In genomic region chr11:69012071-69012601, GRCm38 (mm10) we compare ENCODE assay signal across 8 mouse cellular contexts. TPM values are rescaled to one million over a fixed set of nuclear protein-coding genes. Genes with fewer than 3 reads are reported as not detected.
DNase-seq lines count a peak whose midpoint lies in the region; ATAC-seq and TF ChIP-seq lines count a peak whose summit lies in the region.

No protein-coding gene starts in this region.

- ATAC-seq in forebrain, embryonic 16.5 days = peak; percentile 74
- peak; percentile 62; the same call in 1 of the 2 replicates for ATAC-seq in lung, embryonic 15.5 days (ENCODE audit: borderline replicate concordance, extremely low read depth, low FRiP score, low TSS enrichment)

- peak overlapping the region; percentile 22; the same call in 1 of the 2 replicates for H3K27ac ChIP-seq in ES-E14 (ENCODE audit: insufficient read depth, low read depth, low read length, poor library complexity, severe bottlenecking)
- H3K27ac ChIP-seq in forebrain, embryonic 16.5 days (ENCODE audit: low read length) = peak overlapping the region; percentile 94
- H3K27ac ChIP-seq in lung, embryonic 15.5 days = peak overlapping the region; percentile 83

- H3K4me2 ChIP-seq in forebrain, embryonic 16.5 days (ENCODE audit: low read length) = peak overlapping the region; percentile 91
- peak overlapping the region; percentile 82 for H3K4me2 ChIP-seq in lung, embryonic 15.5 days

- 1% methylated on average over 18 of the region's 18 CpGs for WGBS in forebrain, embryonic 16.5 days
- 1% methylated on average over 18 of the region's 18 CpGs for WGBS in lung, embryonic 15.5 days

- H3K9me3 ChIP-seq in ES-E14 (ENCODE audit: control insufficient read depth, insufficient read depth, low read depth, low read length) = no peaks in the 10 kb centered on the region
- no peaks in the 10 kb centered on the region for H3K9me3 ChIP-seq in forebrain, embryonic 16.5 days (ENCODE audit: control insufficient read depth, low read length)
- H3K9me3 ChIP-seq in lung, embryonic 15.5 days = no peaks in the 10 kb centered on the region

- peak overlapping the region; percentile 73 to 87 for H3K4me3 ChIP-seq in ES-E14 (ENCODE audit: insufficient read depth in 1 of 2, low read depth in 1 of 2, low read length in 2 of 2, poor library complexity in 1 of 2, severe bottlenecking in 1 of 2)
- peak overlapping the region; percentile 65 for H3K4me3 ChIP-seq in forebrain, embryonic 16.5 days (replicated peaks; ENCODE audit: low read length)
- H3K4me3 ChIP-seq in lung, embryonic 15.5 days = peak overlapping the region; percentile 49

- intact Hi-C loops in heart, postnatal 36 days (cut with DNase I) = loop anchor here (5.0 kb wide), 1 partner anchor 45 kb away; the partner anchor contains the start of gene Slc25a35

- no peaks in the 10 kb centered on the region for H3K27me3 ChIP-seq in forebrain, embryonic 16.5 days (replicated peaks; ENCODE audit: control insufficient read depth, insufficient read depth, low read length)
- no peaks in the 10 kb centered on the region for H3K27me3 ChIP-seq in lung, embryonic 15.5 days

- peaks cover 2% of the 10 kb centered on the region; the same call in 1 of the 2 replicates for H3K36me3 ChIP-seq in ES-E14 (ENCODE audit: control insufficient read depth, insufficient read depth, low read length, poor library complexity, severe bottlenecking)
- no peaks in the 10 kb centered on the region for H3K36me3 ChIP-seq in forebrain, embryonic 16.5 days (ENCODE audit: control insufficient read depth, insufficient read depth)
- H3K36me3 ChIP-seq in lung, embryonic 15.5 days = no peaks in the 10 kb centered on the region

- DNase-seq in ES-E14 (ENCODE audit: low read depth, low spot score) = no peak
- DNase-seq in cerebellum, adult 11-12 months = peak; percentile 90
- DNase-seq in heart, postnatal 36 days = peak; percentile 87 to 89
- DNase-seq in layer of hippocampus, adult 8-10 months (ENCODE audit: low spot score in 2 of 2) = peak; percentile 87 to 88
- DNase-seq in ovary, adult 18-20 months (ENCODE audit: low spot score) = peak; percentile 94
- DNase-seq in thymus, postnatal 0 days (ENCODE audit: low spot score) = peak; percentile 87

- in situ Hi-C loops in ES-E14 (cut with MboI; ENCODE audit: low sequenced_read_pairs in 2 of 2, unreplicated experiment in 2 of 2) = no loop called here

- H3K4me1 ChIP-seq in ES-E14 (ENCODE audit: control insufficient read depth in 2 of 2, insufficient read depth in 2 of 2, low read length in 2 of 2, poor library complexity in 1 of 2) = peaks cover 2 to 9% of the 10 kb centered on the region in 2 experiments; a peak in 3 of 4 replicates
- peaks cover 25% of the 10 kb centered on the region for H3K4me1 ChIP-seq in forebrain, embryonic 16.5 days (replicated peaks; ENCODE audit: control insufficient read depth, insufficient read depth, low read length)
- peaks cover 24% of the 10 kb centered on the region for H3K4me1 ChIP-seq in lung, embryonic 15.5 days

- H3K9ac ChIP-seq in ES-E14 (ENCODE audit: insufficient read depth, low read depth, low read length, poor library complexity, severe bottlenecking) = peak overlapping the region; percentile 69; the same call in 1 of the 2 replicates
- H3K9ac ChIP-seq in forebrain, embryonic 16.5 days (replicated peaks; ENCODE audit: low read depth, low read length) = peak overlapping the region; percentile 72
- H3K9ac ChIP-seq in lung, embryonic 15.5 days = peak overlapping the region; percentile 58

TF ChIP-seq in ES-E14, 5 proteins besides CTCF, POLR2A, EP300 and RAD21:
- TF ChIP-seq HCFC1 (IDR thresholded peaks at IDR 0.05; ENCODE audit: borderline replicate concordance, insufficient read depth, low read length) = no peak
- peak; percentile 82 for TF ChIP-seq CHD2 (IDR thresholded peaks at IDR 0.05; ENCODE audit: low read depth, low read length)

RNA-seq across cellular contexts. Expression of gene Ctc1, which starts 3.6 kb away (rescaled TPM):
- total RNA-seq in ES-E14 (2012; rRNA removed) = 50.9 and 79.5 TPM in 2 replicates
- 70.1 and 79.1 TPM in 2 replicates for polyA plus RNA-seq in forebrain, embryonic 16.5 days (2015; fragmentation: Nextera tagmentation; extraction: Ambion mirVana)
- total RNA-seq in heart, postnatal 36 days (2021) = 10 to 100 TPM; 12.5 to 14.3 TPM
- total RNA-seq in layer of hippocampus, adult 8-10 months (2022) = 10 to 100 TPM; 39.8 to 46.9 (median 41.8) TPM
- polyA plus RNA-seq in lung, embryonic 15.5 days (2015; fragmentation: Nextera tagmentation; extraction: Ambion mirVana) = 53.3 and 54.7 TPM in 2 replicates
- polyA plus RNA-seq in thymus, postnatal 0 days (2015; fragmentation: Nextera tagmentation; extraction: Ambion mirVana) = 20.7 and 20.8 TPM in 2 replicates

RNA-seq across cellular contexts. Expression of gene Pfas, which starts 3.9 kb away (rescaled TPM):
- 119 and 149 TPM in 2 replicates for total RNA-seq in ES-E14 (2012; rRNA removed)
- polyA plus RNA-seq in forebrain, embryonic 16.5 days (2015; fragmentation: Nextera tagmentation; extraction: Ambion mirVana) = 21.7 and 24.7 TPM in 2 replicates
- 1 to 10 TPM; 5.8 to 8.3 TPM for total RNA-seq in heart, postnatal 36 days (2021)
- 10 to 100 TPM; 25.8 to 32.2 (median 26.8) TPM for total RNA-seq in layer of hippocampus, adult 8-10 months (2022)
- polyA plus RNA-seq in lung, embryonic 15.5 days (2015; fragmentation: Nextera tagmentation; extraction: Ambion mirVana) = 31.4 and 33.4 TPM in 2 replicates
- 26.9 and 29.7 TPM in 2 replicates for polyA plus RNA-seq in thymus, postnatal 0 days (2015; fragmentation: Nextera tagmentation; extraction: Ambion mirVana)

RNA-seq across cellular contexts. Expression of gene Aurkb, which starts 33.3 kb away (rescaled TPM):
- total RNA-seq in ES-E14 (2012; rRNA removed) = 71.7 and 81.1 TPM in 2 replicates
- polyA plus RNA-seq in forebrain, embryonic 16.5 days (2015; fragmentation: Nextera tagmentation; extraction: Ambion mirVana) = 56.7 and 68.2 TPM in 2 replicates
- 1 to 10 TPM in 1 of 2 experiments, under 1 TPM in 1; 0.72 to 1.2 TPM for total RNA-seq in heart, postnatal 36 days (2021)
- total RNA-seq in layer of hippocampus, adult 8-10 months (2022) = 1 to 10 TPM in 2 of 4 experiments, under 1 TPM in 2; 0.52 to 1.6 (median 0.88) TPM
- 207 and 211 TPM in 2 replicates for polyA plus RNA-seq in lung, embryonic 15.5 days (2015; fragmentation: Nextera tagmentation; extraction: Ambion mirVana)
- polyA plus RNA-seq in thymus, postnatal 0 days (2015; fragmentation: Nextera tagmentation; extraction: Ambion mirVana) = 134 and 154 TPM in 2 replicates

RNA-seq across cellular contexts. Expression of gene Rangrf, which starts 37.2 kb away (rescaled TPM):
- 90.7 and 107 TPM in 2 replicates for total RNA-seq in ES-E14 (2012; rRNA removed)
- polyA plus RNA-seq in forebrain, embryonic 16.5 days (2015; fragmentation: Nextera tagmentation; extraction: Ambion mirVana) = 28.9 and 34.5 TPM in 2 replicates
- 10 to 100 TPM; 78.9 to 97.0 TPM for total RNA-seq in heart, postnatal 36 days (2021)
- 10 to 100 TPM; 14.1 to 24.1 (median 15.9) TPM for total RNA-seq in layer of hippocampus, adult 8-10 months (2022)
- polyA plus RNA-seq in lung, embryonic 15.5 days (2015; fragmentation: Nextera tagmentation; extraction: Ambion mirVana) = 46.2 and 46.6 TPM in 2 replicates
- polyA plus RNA-seq in thymus, postnatal 0 days (2015; fragmentation: Nextera tagmentation; extraction: Ambion mirVana) = 38.6 and 44.6 TPM in 2 replicates

RNA-seq across cellular contexts. Expression of gene Slc25a35, which starts 44.2 kb away (rescaled TPM):
- total RNA-seq in ES-E14 (2012; rRNA removed) = 2.7 and 3.3 TPM in 2 replicates
- 0.86 and 1.0 TPM in 2 replicates for polyA plus RNA-seq in forebrain, embryonic 16.5 days (2015; fragmentation: Nextera tagmentation; extraction: Ambion mirVana)
- total RNA-seq in heart, postnatal 36 days (2021) = 1 to 10 TPM; 5.0 to 5.8 TPM
- 1 to 10 TPM; 4.9 to 7.4 (median 5.8) TPM for total RNA-seq in layer of hippocampus, adult 8-10 months (2022)
- 2.8 and 3.1 TPM in 2 replicates for polyA plus RNA-seq in lung, embryonic 15.5 days (2015; fragmentation: Nextera tagmentation; extraction: Ambion mirVana)
- polyA plus RNA-seq in thymus, postnatal 0 days (2015; fragmentation: Nextera tagmentation; extraction: Ambion mirVana) = 4.0 and 4.8 TPM in 2 replicates

Comparison
In these comparisons a context has a peak if more than half of its experiments do, and no peak if none do; other contexts are left out.
1. H3K27ac ChIP-seq: peak in every context shown above with its lines; median percentile 94 in forebrain, embryonic 16.5 days; 83 in lung, embryonic 15.5 days; 22 in ES-E14.
2. RNA of gene Aurkb, which starts 33.3 kb away (total RNA-seq): 71.7 to 81.1 TPM in ES-E14; 0.72 to 1.2 TPM in heart, postnatal 36 days and 0.52 to 1.6 TPM in layer of hippocampus, adult 8-10 months; every median in the first group is over 10 times any median in the second.
3. Peak in every context shown above with its lines, with median percentiles within 50 percentile points of each other: H3K4me3 ChIP-seq and H3K9ac ChIP-seq.